Mouse (Mus musculus) heart, embryonic 14.5 days (tissue): Measurements from ENCODE around the gene Wdr54. TPM values are rescaled to one million over a fixed set of nuclear protein-coding genes. Genes with fewer than 3 reads are reported as not detected.
"Not testable (repeated sequence)": the region's sequence is repeated elsewhere in the genome, so short reads cannot be mapped to it uniquely, and the experiment has no call there.

ENCODE experiments used
- ATAC-seq: fragments of 200-750 bp; cut with Nextera tagmentation; 2 replicates; pipeline ENCODE4 v1.8.0; 2017; ENCODE audit warnings: low read depth, moderate TSS enrichment; ENCODE audit not compliant: insufficient number of reproducible peaks, insufficient read depth, low FRiP score
- H3K27ac ChIP-seq, 2 experiments: fragments of 200-500 bp in 1 of 2; fragments of 300-500 bp in 1 of 2; sonication (generic) in 1 of 2; replicated peaks in 1 of 2; 2 replicates each; pipeline ENCODE4 v1.5.1; 2012 to 2014; ENCODE audit warnings: low read depth in 2 of 2, low read length in 2 of 2, control low read depth in 1 of 2, mild to moderate bottlenecking in 1 of 2, mixed read lengths in 1 of 2; ENCODE audit not compliant: control insufficient read depth in 1 of 2, insufficient read depth in 1 of 2
- H3K27me3 ChIP-seq: fragments of 300-500 bp; sonication (generic); 2 replicates; pipeline ENCODE4 v1.6.1; 2014; ENCODE audit warnings: mild to moderate bottlenecking, low read length, control low read depth; ENCODE audit not compliant: control insufficient read depth, insufficient read depth
- H3K36me3 ChIP-seq: fragments of 300-500 bp; sonication (generic); 2 replicates; pipeline ENCODE4 v1.6.1; 2014; ENCODE audit warnings: mild to moderate bottlenecking, control low read depth, low read length, mixed read lengths; ENCODE audit not compliant: control insufficient read depth, insufficient read depth
- H3K4me1 ChIP-seq, 2 experiments: fragments of 200-500 bp in 1 of 2; fragments of 300-500 bp in 1 of 2; sonication (generic) in 1 of 2; 2 replicates each; pipeline ENCODE4 v1.6.1; 2012 to 2014; ENCODE audit warnings: low read length in 2 of 2, control low read depth in 1 of 2, mixed read lengths in 1 of 2; ENCODE audit not compliant: control insufficient read depth in 2 of 2, insufficient read depth in 2 of 2
- H3K4me2 ChIP-seq: fragments of 300-500 bp; sonication (generic); 2 replicates; pipeline ENCODE4 v1.6.1; 2014; ENCODE audit warnings: mild to moderate bottlenecking, low read length
- H3K4me3 ChIP-seq, 2 experiments: fragments of 200-500 bp in 1 of 2; fragments of 300-500 bp in 1 of 2; sonication (generic) in 1 of 2; 2 replicates each; pipeline ENCODE4 v1.5.1; 2012 to 2014; ENCODE audit warnings: low read length in 2 of 2, mild to moderate bottlenecking in 2 of 2, control low read depth in 1 of 2, low read depth in 1 of 2, moderate library complexity in 1 of 2; ENCODE audit not compliant: control insufficient read depth in 1 of 2, insufficient read depth in 1 of 2
- H3K9ac ChIP-seq: fragments of 300-500 bp; sonication (generic); 2 replicates; pipeline ENCODE4 v1.6.1; 2014; ENCODE audit warnings: mild to moderate bottlenecking, low read length
- H3K9me3 ChIP-seq: fragments of 300-500 bp; sonication (generic); 2 replicates; pipeline ENCODE4 v1.6.1; 2016; ENCODE audit warnings: low read length, control low read depth; ENCODE audit not compliant: control insufficient read depth
- WGBS: fragments of 180-500 bp; shearing (Covaris S2); extraction: QIAGEN DNeasy Blood & Tissue Kit; methylation state at CpG from one replicate; pipeline ENCODE4 v1.1.7; 2014; 5-methylcytosine and 5-hydroxymethylcytosine counted together
- polyA plus RNA-seq: library from polyadenylated mRNA; unstranded; fragments of >200 nt; fragmentation: Nextera tagmentation; extraction: Ambion mirVana; gene quantifications from 2 replicates; pipeline ENCODE4 v1.2.1, GENCODE M21; 2014

Gene Wdr54
- polyA plus RNA-seq, 1 experiment from 2014 or later: 6.0 TPM

DNA sequence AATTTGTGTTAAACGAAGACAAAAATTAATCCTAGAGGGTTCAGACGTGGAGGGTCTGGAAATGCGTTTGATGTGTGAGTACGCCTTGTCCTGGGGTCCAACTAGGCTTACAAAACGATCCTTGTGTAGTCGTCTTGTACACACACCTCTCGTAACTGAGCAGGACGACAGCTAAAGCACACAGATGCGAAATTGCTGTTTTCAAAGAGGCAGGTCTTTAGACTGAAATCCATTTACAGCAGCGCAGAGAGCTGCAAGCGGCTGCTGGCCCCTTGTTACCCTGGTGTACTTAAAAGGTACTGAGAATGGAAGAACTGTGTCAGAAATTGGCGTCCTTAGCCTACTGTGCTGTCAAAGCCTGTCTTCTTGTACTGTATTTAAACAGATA is 10.0 kb upstream of the Wdr54 start:
- H3K36me3 ChIP-seq: no peaks in the 10 kb centered on the region; the same call in 1 of the 2 replicates
- H3K9me3 ChIP-seq: no peaks in the 10 kb centered on the region
- no peak for ATAC-seq
- H3K4me3 ChIP-seq: peak overlapping the region; percentile 72 to 81
- H3K27me3 ChIP-seq: peaks cover 16% of the 10 kb centered on the region
- peak overlapping the region; percentile 88 for H3K9ac ChIP-seq
- peak overlapping the region in 1 of 2 experiments; percentile 54; a peak in 2 of 4 replicates for H3K27ac ChIP-seq
- 0% methylated on average over 12 of the region's 12 CpGs for WGBS
- H3K4me2 ChIP-seq: peak overlapping the region; percentile 89
- H3K4me1 ChIP-seq: peaks cover 6 to 30% of the 10 kb centered on the region in 2 experiments; a peak in 3 of 4 replicates

GRCm38 (mm10) chr6:83165607-83166242 is 9.5 kb upstream of the Wdr54 start, which contains the start of gene Dctn1:
TSS of gene Dctn1 (plus strand) at chr6:83165920.
- WGBS: under 1% methylated on average over 47 of the region's 58 CpGs
- Histone ChIP-seq H3K4me2 (peak within 1 kb of the TSS; percentile 89), H3K27ac (peak within 1 kb of the TSS; percentile 64 to 75; a peak in 3 of 4 replicates), H3K36me3 (no peaks in the 10 kb centered on the region; the same call in 1 of the 2 replicates), H3K9ac (peak within 1 kb of the TSS; percentile 88), H3K4me3 (peak within 1 kb of the TSS; percentile 72 to 81), H3K9me3 (no peaks in the 10 kb centered on the region), H3K27me3 (peaks cover 21% of the 10 kb centered on the region), H3K4me1 (peaks cover 6 to 30% of the 10 kb centered on the region in 2 experiments; a peak in 3 of 4 replicates)
- ATAC-seq: peak; percentile 77

DNA sequence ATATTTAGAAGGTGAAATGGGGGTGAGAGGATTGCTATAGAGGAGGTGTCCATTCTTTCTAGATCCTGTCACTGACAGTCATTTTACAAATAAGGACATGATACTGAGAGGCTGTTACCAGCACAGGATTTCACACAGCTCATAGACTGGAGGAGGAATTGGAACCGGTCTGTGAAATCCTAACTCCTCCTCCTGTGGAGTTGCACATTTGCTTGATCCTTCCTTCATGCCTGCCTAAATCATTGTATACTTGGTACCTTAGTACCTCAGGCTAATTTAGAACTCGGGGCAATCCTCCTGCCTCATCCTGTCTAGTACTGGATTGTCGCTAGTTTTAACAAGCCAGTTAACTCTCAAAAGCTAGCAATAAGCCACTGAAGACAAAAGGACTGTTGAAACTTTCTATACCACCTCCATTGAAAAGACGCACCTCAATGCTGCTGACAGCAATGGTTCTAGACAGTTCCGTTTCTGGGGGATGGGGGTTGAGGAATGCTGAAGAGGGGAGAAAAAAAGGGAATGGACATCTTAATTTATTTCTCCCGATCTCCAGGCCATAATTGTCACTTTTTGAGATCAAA is 8.9 kb upstream of the Wdr54 start:
- no peaks in the 10 kb centered on the region; the same call in 1 of the 2 replicates for H3K36me3 ChIP-seq
- no peaks in the 10 kb centered on the region for H3K9me3 ChIP-seq
- WGBS: 5% methylated on average over 6 of the region's 6 CpGs
- H3K4me2 ChIP-seq: peak overlapping the region; percentile 89
- H3K27me3 ChIP-seq: peaks cover 27% of the 10 kb centered on the region
- peak overlapping the region; percentile 88 for H3K9ac ChIP-seq
- ATAC-seq: no peak
- H3K27ac ChIP-seq: peak overlapping the region in 1 of 2 experiments; percentile 64; a peak in 2 of 4 replicates
- H3K4me1 ChIP-seq: peaks cover 6 to 30% of the 10 kb centered on the region in 2 experiments; a peak in 3 of 4 replicates
- H3K4me3 ChIP-seq: peak overlapping the region; percentile 72 to 81

DNA sequence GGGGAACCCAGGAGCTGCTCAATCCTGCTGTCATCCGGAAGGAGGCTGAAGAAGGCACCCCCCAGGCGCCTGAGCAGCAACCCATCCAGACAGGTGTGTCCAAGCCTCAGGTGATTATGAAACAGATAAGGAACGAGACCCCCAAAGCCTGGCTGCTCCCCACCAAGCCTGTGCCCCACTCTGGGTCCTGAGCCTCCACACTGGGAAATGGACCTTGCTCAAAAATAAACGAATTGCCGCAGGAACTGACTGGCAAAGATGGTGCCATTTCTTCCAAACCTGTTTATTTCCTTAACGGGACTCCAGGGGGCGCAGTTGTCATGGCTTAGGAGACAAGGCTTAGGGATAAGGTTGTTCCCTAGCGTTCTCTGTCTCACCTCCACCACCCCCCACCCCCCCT is 6.5 kb upstream of the Wdr54 start:
- WGBS: under 1% methylated on average over 8 of the region's 8 CpGs
- Histone ChIP-seq H3K4me1 (peaks cover 6 to 30% of the 10 kb centered on the region in 2 experiments; a peak in 3 of 4 replicates), H3K9me3 (no peaks in the 10 kb centered on the region)

DNA sequence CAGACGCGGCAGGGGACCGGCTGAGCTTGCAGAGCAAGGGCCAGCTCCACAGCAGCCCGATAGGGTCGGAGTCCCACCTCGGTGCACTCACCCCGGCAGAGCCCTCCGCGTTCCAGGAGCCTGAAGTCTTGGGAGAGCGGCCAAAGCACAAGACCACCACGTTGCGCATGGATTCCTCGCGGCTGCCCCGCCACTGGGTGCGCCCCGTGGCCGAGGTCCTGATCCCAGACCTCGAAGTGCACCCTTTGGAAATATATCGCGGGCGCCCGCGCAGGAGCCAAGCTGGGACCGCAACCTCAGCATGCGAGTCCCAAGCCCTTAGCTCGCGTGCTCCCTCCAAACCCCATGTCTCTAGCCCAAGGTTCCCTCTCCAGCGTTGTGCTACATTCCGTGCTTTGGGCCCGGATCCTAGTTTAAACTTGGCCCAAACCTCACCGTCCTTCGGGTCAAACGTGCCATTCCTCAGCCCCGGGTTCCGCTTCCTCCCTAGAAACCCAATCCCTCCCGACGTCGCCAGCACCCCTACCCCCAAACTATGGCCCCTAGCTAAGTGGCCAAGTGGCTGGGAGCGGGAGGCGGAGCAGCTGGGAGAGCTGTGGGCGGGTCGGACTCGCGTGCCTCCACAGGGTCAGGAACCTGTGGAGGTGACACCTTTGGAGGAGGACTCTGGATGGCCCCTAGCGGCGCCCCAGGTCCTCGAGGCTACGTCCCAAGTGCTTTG is 5.9 kb upstream of the Wdr54 start:
- peak overlapping the region; percentile 59 for H3K9ac ChIP-seq
- peak overlapping the region; percentile 83 for H3K4me2 ChIP-seq
- peaks cover 6 to 25% of the 10 kb centered on the region in 2 experiments; a peak in 3 of 4 replicates for H3K4me1 ChIP-seq
- H3K36me3 ChIP-seq: no peaks in the 10 kb centered on the region
- peak overlapping the region; percentile 34 to 46 for H3K4me3 ChIP-seq
- H3K27ac ChIP-seq: no peak overlapping the region
- peaks cover 31% of the 10 kb centered on the region for H3K27me3 ChIP-seq
- no peak for ATAC-seq
- no peaks in the 10 kb centered on the region for H3K9me3 ChIP-seq
- under 1% methylated on average over 49 of the region's 49 CpGs for WGBS

More for the DNA sequence above, 6.5 kb upstream of the Wdr54 start:
- no peak overlapping the region for H3K27ac ChIP-seq
- peak overlapping the region; percentile 59; the same call in 1 of the 2 replicates for H3K9ac ChIP-seq
- peak overlapping the region; percentile 83 for H3K4me2 ChIP-seq
- H3K27me3 ChIP-seq: peaks cover 31% of the 10 kb centered on the region
- no peak for ATAC-seq
- H3K4me3 ChIP-seq: peak overlapping the region; percentile 34 to 46
- no peaks in the 10 kb centered on the region for H3K36me3 ChIP-seq

DNA sequence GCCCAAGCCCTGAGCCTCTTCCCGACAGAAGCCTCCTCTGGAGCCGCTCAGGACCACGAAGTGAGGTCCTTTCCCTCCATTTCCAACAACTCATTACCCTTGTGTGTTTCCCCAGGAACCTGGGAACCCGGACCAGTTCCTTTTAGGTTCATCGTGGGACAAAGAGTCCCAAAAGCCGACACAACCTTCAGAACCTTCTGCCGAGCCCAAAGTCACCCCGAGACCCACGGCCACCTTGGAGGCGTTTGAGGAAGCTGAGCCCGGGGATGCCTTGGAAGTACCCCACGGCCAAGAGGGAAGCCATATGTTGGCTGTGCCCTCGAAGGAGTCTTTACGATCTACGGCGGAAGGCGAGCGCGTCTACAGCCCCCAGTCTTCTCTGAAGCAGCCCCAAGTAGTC is 5.2 kb upstream of the Wdr54 start:
- Histone ChIP-seq H3K27ac (no peak overlapping the region), H3K9ac (peak overlapping the region; percentile 59), H3K27me3 (peaks cover 31% of the 10 kb centered on the region), H3K4me3 (peak overlapping the region; percentile 34 to 46), H3K9me3 (no peaks in the 10 kb centered on the region), H3K4me1 (peaks cover 6 to 20% of the 10 kb centered on the region in 2 experiments; a peak in 3 of 4 replicates), H3K36me3 (no peaks in the 10 kb centered on the region), H3K4me2 (peak overlapping the region; percentile 83)
- no peak for ATAC-seq
- WGBS: 8% methylated on average over 19 of the region's 19 CpGs

GRCm38 (mm10) chr6:83159456-83159855 is 3.3 kb upstream of the Wdr54 start:
- WGBS: 24% methylated on average over 3 of the region's 3 CpGs
- peaks cover 31% of the 10 kb centered on the region for H3K27me3 ChIP-seq
- H3K9me3 ChIP-seq, H3K4me3 ChIP-seq, H3K9ac ChIP-seq, H3K4me2 ChIP-seq, H3K36me3 ChIP-seq, ATAC-seq, H3K27ac ChIP-seq: not testable (repeated sequence)
- H3K4me1 ChIP-seq: peaks cover 6 to 19% of the 10 kb centered on the region in 2 experiments; a peak in 3 of 4 replicates
